Mouse (Mus musculus) hindbrain, postnatal 0 days (tissue): ENCODE results near the gene Vmn2r23. TPM values are rescaled to one million over a fixed set of nuclear protein-coding genes. Genes with fewer than 3 reads are reported as not detected.
"Not testable (repeated sequence)": the region's sequence is repeated elsewhere in the genome, so short reads cannot be mapped to it uniquely, and the experiment has no call there.

Experiments
- ATAC-seq: fragments of 200-750 bp; cut with Nextera tagmentation; 2 replicates; pipeline ENCODE4 v1.8.0; 2017; ENCODE audit warnings: mild to moderate bottlenecking, moderate TSS enrichment, moderate library complexity
- DNase-seq: peaks from one replicate; pipeline ENCODE4 v3.0.0-alpha.2; 2015; ENCODE audit warnings: low spot score
- H3K27ac ChIP-seq: fragments of 300-500 bp; sonication (generic); 2 replicates; pipeline ENCODE4 v1.5.1; 2014; ENCODE audit warnings: mild to moderate bottlenecking
- H3K27me3 ChIP-seq: fragments of 300-500 bp; sonication (generic); 2 replicates; pipeline ENCODE4 v1.6.1; 2014; ENCODE audit warnings: low read length, mixed read lengths; ENCODE audit not compliant: insufficient read depth
- H3K36me3 ChIP-seq: fragments of 300-500 bp; sonication (generic); 2 replicates; pipeline ENCODE4 v1.6.1; 2014; ENCODE audit warnings: low read length, mixed read lengths; ENCODE audit not compliant: insufficient read depth
- H3K4me1 ChIP-seq: fragments of 300-500 bp; sonication (generic); 2 replicates; pipeline ENCODE4 v1.6.1; 2014; ENCODE audit warnings: antibody characterized with exemption, low read length, mixed read lengths; ENCODE audit not compliant: insufficient read depth
- H3K4me2 ChIP-seq: fragments of 300-500 bp; sonication (generic); 2 replicates; pipeline ENCODE4 v1.6.1; 2014; ENCODE audit warnings: low read depth, mild to moderate bottlenecking, low read length, moderate library complexity, mixed read lengths
- H3K4me3 ChIP-seq: fragments of 300-500 bp; sonication (generic); 2 replicates; pipeline ENCODE4 v1.5.1; 2014; ENCODE audit warnings: low read length
- H3K9ac ChIP-seq: fragments of 300-500 bp; sonication (generic); replicated peaks from 2 replicates; pipeline ENCODE4 v1.6.1; 2014; ENCODE audit warnings: mild to moderate bottlenecking, low read length, moderate library complexity, mixed read lengths
- H3K9me3 ChIP-seq: fragments of 300-500 bp; sonication (generic); 2 replicates; pipeline ENCODE4 v1.6.1; 2016; ENCODE audit warnings: low read length, mixed read lengths
- CTCF ChIP-seq: IDR thresholded peaks from 2 replicates; pipeline ENCODE4 v1.5.1; 2016; ENCODE audit warnings: antibody characterized with exemption, control low read depth, low read depth
- WGBS: fragments of 180-500 bp; shearing (Covaris S2); extraction: QIAGEN DNeasy Blood & Tissue Kit; methylation state at CpG from one replicate; pipeline ENCODE4 v1.1.7; 2014; 5-methylcytosine and 5-hydroxymethylcytosine counted together
- polyA plus RNA-seq: library from polyadenylated mRNA; unstranded; fragments of >200 nt; fragmentation: Nextera tagmentation; extraction: Ambion mirVana; gene quantifications from 2 replicates; pipeline ENCODE4 v1.2.1, GENCODE M21; 2015
- total RNA-seq: library from RNA; depleted of rRNA; stranded (reverse); fragments of >200 nt; gene quantifications from 2 replicates; pipeline ENCODE4 v1.2.3, GENCODE M21; 2014; rRNA removed

The Vmn2r23 gene
- total RNA-seq: not detected in 2 replicates
- polyA plus RNA-seq: not detected in 2 replicates

DNA sequence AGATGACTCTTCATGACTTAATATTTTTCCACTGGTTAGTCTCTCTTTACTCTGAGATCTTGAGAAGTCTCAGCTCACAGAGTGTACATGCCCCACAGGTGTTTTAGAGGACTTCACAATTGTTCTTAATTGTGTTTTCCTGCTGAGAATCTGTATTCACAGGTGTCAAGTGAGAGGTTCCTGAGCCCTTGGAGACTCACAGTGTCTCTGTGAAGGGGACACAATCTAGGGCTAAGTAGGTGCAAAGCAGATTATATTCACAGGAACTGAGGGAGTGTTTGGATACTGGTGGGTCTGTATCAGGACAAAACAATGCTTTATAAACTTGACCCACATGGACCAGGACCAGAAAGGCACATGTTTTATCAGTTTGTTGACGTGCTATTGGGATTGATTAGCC lies at the start of gene Vmn2r23:
Gene Vmn2r23, plus strand, starts transcription at position 301 of the 400 bp plus-strand sequence.
- no peak for TF ChIP-seq CTCF
- no peak within 1 kb of the TSS for H3K27ac ChIP-seq
- no peaks in the 10 kb centered on the region for H3K27me3 ChIP-seq
- no peak for DNase-seq
- H3K4me2 ChIP-seq: no peak within 1 kb of the TSS
- H3K9me3 ChIP-seq: no peaks in the 10 kb centered on the region
- H3K9ac ChIP-seq: no peak within 1 kb of the TSS
- WGBS: 86% methylated on average over 1 of the region's 1 CpGs
- H3K4me1 ChIP-seq: no peaks in the 10 kb centered on the region
- ATAC-seq: no peak
- no peaks in the 10 kb centered on the region for H3K36me3 ChIP-seq
- H3K4me3 ChIP-seq: no peak within 1 kb of the TSS

DNA sequence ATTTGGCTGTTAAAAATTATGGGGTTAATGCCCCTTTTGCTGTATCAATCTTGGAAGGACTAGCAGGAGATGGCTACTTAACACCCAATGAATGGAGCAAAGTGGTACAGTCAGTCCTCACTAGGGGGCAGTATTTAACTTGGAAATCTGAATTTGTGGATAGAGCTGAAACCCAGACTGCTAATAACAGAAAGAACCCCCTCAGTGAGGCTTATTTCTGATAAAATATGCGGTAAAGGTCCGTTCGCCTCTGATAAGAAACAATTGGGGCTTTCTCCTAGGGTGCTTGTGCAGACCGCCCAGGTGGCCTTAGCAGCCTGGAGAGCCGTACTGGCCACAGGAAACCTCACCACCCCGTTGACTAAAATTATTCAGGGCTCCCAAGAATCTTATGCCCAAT lies 45.4 kb upstream of the Vmn2r23 start:
- Histone ChIP-seq H3K4me1 (no peaks in the 10 kb centered on the region), H3K27ac (no peak overlapping the region), H3K4me3 (no peak overlapping the region), H3K9ac (no peak overlapping the region), H3K36me3 (no peaks in the 10 kb centered on the region), H3K9me3 (no peaks in the 10 kb centered on the region), H3K4me2 (no peak overlapping the region), H3K27me3 (no peaks in the 10 kb centered on the region)
- no peak for ATAC-seq
- 70% methylated on average over 6 of the region's 6 CpGs for WGBS
- TF ChIP-seq CTCF: peak; percentile 47; the same call in 1 of the 2 replicates
- DNase-seq: peak; percentile 47

DNA sequence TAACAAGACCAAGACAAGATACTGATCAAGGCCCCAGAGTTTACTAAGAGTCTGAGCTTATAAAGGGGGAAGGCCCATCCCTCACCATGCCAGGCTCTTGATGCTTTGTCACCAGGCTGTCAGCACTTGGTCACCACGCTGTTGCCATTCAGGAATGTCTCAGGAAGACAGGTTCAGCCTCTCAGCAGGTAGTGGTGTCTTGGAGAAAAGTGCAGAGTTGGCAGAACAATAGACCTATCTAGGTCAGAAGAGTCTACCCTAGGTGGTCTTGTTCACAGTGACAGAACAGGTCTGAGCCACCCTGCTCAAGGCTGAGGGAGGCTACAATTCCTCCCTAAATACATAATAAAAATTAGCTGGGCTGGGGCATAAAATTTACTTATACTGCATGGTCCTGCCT lies 5.8 kb upstream of the Vmn2r23 start:
- H3K9me3 ChIP-seq, H3K9ac ChIP-seq, DNase-seq, H3K27ac ChIP-seq, H3K4me1 ChIP-seq, ATAC-seq, H3K27me3 ChIP-seq, H3K4me3 ChIP-seq, H3K36me3 ChIP-seq, H3K4me2 ChIP-seq: not testable (repeated sequence)
- 5% methylated on average over 1 of the region's 1 CpGs for WGBS

GRCm38 (mm10) chr6:123697213-123697612 lies 5.3 kb upstream of the Vmn2r23 start:
- Histone ChIP-seq H3K27ac (no peak overlapping the region), H3K4me2 (no peak overlapping the region), H3K36me3 (no peaks in the 10 kb centered on the region), H3K4me3 (no peak overlapping the region), H3K9ac (no peak overlapping the region), H3K27me3 (no peaks in the 10 kb centered on the region), H3K9me3 (no peaks in the 10 kb centered on the region), H3K4me1 (no peaks in the 10 kb centered on the region)
- DNase-seq (peak; percentile 1), ATAC-seq (no peak)
- TF ChIP-seq CTCF: no peak

GRCm38 (mm10) chr6:123770031-123770430 lies 67.6 kb downstream of the Vmn2r23 start:
- TF ChIP-seq CTCF: no peak
- 88% methylated on average over 3 of the region's 3 CpGs for WGBS
- Histone ChIP-seq H3K4me2 (no peak overlapping the region), H3K4me1 (no peaks in the 10 kb centered on the region), H3K36me3 (no peaks in the 10 kb centered on the region), H3K9ac (no peak overlapping the region), H3K27ac (no peak overlapping the region), H3K9me3 (no peaks in the 10 kb centered on the region), H3K27me3 (no peaks in the 10 kb centered on the region), H3K4me3 (no peak overlapping the region)
- ATAC-seq (no peak), DNase-seq (no peak)

DNA sequence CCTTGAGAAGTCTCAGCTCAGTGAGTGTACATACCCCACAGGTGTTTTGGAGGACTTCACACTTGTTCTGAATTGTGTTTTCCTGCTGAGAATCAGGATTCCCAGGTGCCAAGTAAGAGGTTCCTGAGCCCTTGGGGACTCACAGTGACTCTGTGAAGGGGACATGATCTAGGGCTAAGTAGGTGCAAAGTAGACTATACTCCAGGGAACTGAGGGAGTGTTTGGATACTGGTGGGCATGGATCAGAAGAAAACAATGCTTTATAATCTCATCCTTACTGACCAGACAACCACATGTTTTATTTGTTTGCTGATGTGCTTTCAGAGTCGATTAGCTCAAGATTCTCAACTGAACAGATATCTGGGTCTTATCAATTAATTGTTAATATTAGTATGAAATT lies 76.1 kb downstream of the Vmn2r23 start, which contains the start of gene Vmn2r24:
Gene Vmn2r24, plus strand, starts transcription at position 301 of the 400 bp plus-strand sequence.
- no peak for TF ChIP-seq CTCF
- no peak for DNase-seq
- Histone ChIP-seq H3K4me3 (no peak within 1 kb of the TSS), H3K4me2 (no peak within 1 kb of the TSS), H3K9me3 (no peaks in the 10 kb centered on the region), H3K4me1 (no peaks in the 10 kb centered on the region), H3K9ac (no peak within 1 kb of the TSS), H3K36me3 (no peaks in the 10 kb centered on the region), H3K27me3 (no peaks in the 10 kb centered on the region), H3K27ac (no peak within 1 kb of the TSS)
- ATAC-seq: no peak
- 78% methylated on average over 1 of the region's 1 CpGs for WGBS

DNA sequence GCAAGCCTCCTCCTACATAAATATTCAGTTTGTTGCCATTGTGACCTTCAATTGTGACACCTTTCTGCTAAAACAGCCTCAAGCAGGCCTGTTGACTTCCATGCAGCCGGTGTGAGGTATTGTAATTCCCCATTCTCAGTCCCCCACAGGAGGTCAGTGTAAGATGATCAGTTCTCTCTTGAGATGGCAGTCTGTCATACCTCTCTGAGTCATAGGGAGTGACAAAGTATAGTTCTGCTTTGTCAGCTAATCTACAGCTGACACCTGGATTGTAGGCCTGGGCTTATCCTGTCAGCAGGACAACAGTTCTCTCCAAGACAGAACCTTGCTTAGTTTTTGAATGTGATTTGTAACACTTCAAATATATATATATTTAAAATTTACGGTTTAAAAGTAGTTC lies 82.4 kb downstream of the Vmn2r23 start:
- H3K36me3 ChIP-seq: no peaks in the 10 kb centered on the region
- H3K27ac ChIP-seq: no peak overlapping the region
- H3K27me3 ChIP-seq: no peaks in the 10 kb centered on the region
- ATAC-seq (no peak), DNase-seq (no peak)
- no peak overlapping the region for H3K4me3 ChIP-seq
- H3K4me2 ChIP-seq: no peak overlapping the region
- WGBS: 67% methylated on average over 2 of the region's 2 CpGs
- no peak overlapping the region for H3K9ac ChIP-seq
- no peaks in the 10 kb centered on the region for H3K4me1 ChIP-seq
- TF ChIP-seq CTCF: no peak
- H3K9me3 ChIP-seq: no peaks in the 10 kb centered on the region
